In the genomic region with DNA sequence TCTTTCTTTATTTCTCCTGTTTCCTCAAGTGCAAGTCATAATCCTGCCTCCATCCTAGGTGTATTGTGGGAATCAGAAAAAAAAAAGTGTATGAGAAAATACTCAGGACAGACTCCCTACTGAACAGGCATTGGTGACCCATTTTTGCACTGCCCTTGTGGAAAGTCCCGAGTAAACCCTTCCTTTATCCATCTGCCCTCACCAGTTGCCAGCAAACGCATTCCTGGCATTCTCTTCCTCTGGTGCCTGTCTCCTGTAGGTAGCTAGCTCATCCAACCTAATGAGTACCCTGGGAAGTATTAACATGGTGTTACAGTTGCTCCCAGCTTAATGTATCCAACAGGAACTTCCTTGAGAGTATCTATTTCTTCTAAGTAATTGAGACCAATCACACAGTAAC, we compare ENCODE assay signal across 24 mouse cellular contexts. TPM values are rescaled to one million over a fixed set of nuclear protein-coding genes. Genes with fewer than 3 reads are reported as not detected.
DNase-seq lines count a peak whose midpoint lies in the region; TF ChIP-seq lines count a peak whose summit lies in the region.
"Had no signal": no experiment of that assay in that cellular context is flagged by ENCODE, and none has a peak within 500 bp of the region (broad histone marks: within the 10 kb centered on the region; RNA-seq: fewer than 3 reads in every experiment).

No protein-coding gene starts in this region.

- H3K4me3 ChIP-seq in cerebellum, adult 2 months (replicated peaks; ENCODE audit: insufficient read depth, low read depth, low read length), result no peak overlapping the region
- H3K4me3 ChIP-seq: forebrain, embryonic 15.5 days; gastrocnemius, adult 2 months; heart, adult 2 months; heart, embryonic 12.5 days; hindbrain, embryonic 13.5 days; layer of hippocampus, adult 2 months; left cerebral cortex, adult 2 months; liver, embryonic 12.5 days; neural tube, embryonic 12.5 days had no signal

- no peak for TF ChIP-seq POLR2A in cerebellum, adult 2 months (IDR thresholded peaks at IDR 0.05; ENCODE audit: borderline replicate concordance, insufficient read depth, low read length)

- peaks cover 13% of the 10 kb centered on the region for H3K4me1 ChIP-seq in cerebellum, adult 2 months (ENCODE audit: control insufficient read depth, insufficient read depth, low read length)
- H3K4me1 ChIP-seq: liver, embryonic 12.5 days had no signal

- no peak overlapping the region for H3K27ac ChIP-seq in cerebellum, adult 2 months (ENCODE audit: insufficient read depth, low read length)
- H3K27ac ChIP-seq: forebrain, embryonic 15.5 days; gastrocnemius, adult 2 months; heart, adult 2 months; hindbrain, embryonic 13.5 days; kidney, postnatal 0 days; layer of hippocampus, adult 2 months; left cerebral cortex, adult 2 months; liver, embryonic 12.5 days; neural tube, embryonic 12.5 days had no signal

- TF ChIP-seq CTCF in cerebellum, adult 2 months (IDR thresholded peaks at IDR 0.05; ENCODE audit: borderline replicate concordance, insufficient read depth, low read depth, low read length), result no peak

- peak; percentile 28 for DNase-seq in kidney, adult 18-20 months
- no peak for DNase-seq in kidney, postnatal 14 days
- DNase-seq in Muller cell, postnatal 12 days (ENCODE audit: inconsistent ontology term), result peak; percentile 89
- peak; percentile 59 to 79 for DNase-seq in cerebellum, adult 2 months
- DNase-seq in cerebellum, postnatal 14 days, result peak; percentile 32 to 42
- no peak for DNase-seq in retina, embryonic 14.5 days (ENCODE audit: low spot score)
- DNase-seq in ovary, adult 18-20 months (ENCODE audit: low spot score), result no peak
- no peak for DNase-seq in gastrocnemius, postnatal 25 days
- DNase-seq: adrenal gland, postnatal 25 days; gastrocnemius, adult 2 months; heart, adult 2 months; heart, postnatal 4 days; left cerebral cortex, postnatal 4 days; liver, postnatal 0 days; lung, postnatal 36 days had no signal

- no peaks in the 10 kb centered on the region for H3K27me3 ChIP-seq in cerebellum, adult 2 months (ENCODE audit: control insufficient read depth, insufficient read depth, low read length)
- H3K27me3 ChIP-seq: CH12.LX; forebrain, embryonic 15.5 days; heart, embryonic 12.5 days; hindbrain, embryonic 13.5 days; neural tube, embryonic 12.5 days had no signal

- 12% methylated on average over 2 of the region's 2 CpGs for WGBS in cerebellum, adult 2 months

RNA-seq across cellular contexts. Expression of gene Cdc42bpa, which starts 13.7 kb away (rescaled TPM):
- 145 and 155 TPM in 2 replicates for polyA plus RNA-seq in cerebellum, adult 2 months (2012; rRNA removed)
- total RNA-seq in gastrocnemius, postnatal 25 days (2021), result 10 to 100 TPM; 22.1 to 22.9 TPM

Comparison
In these comparisons a context has a peak if more than half of its experiments do, and no peak if none do; other contexts are left out.
1. DNase-seq: peak in kidney, adult 18-20 months (single experiment), Muller cell, postnatal 12 days (single experiment), cerebellum, adult 2 months (2 of 2) and cerebellum, postnatal 14 days (2 of 2); none in kidney, postnatal 14 days (single experiment), retina, embryonic 14.5 days (single experiment), ovary, adult 18-20 months (single experiment) and gastrocnemius, postnatal 25 days (single experiment).